ENCODE assay signal across 51 mouse cellular contexts in genomic region chr17:37276573-37276972, GRCm38 (mm10). TPM values are rescaled to one million over a fixed set of nuclear protein-coding genes. Genes with fewer than 3 reads are reported as not detected.
"Had no signal": no experiment of that assay in that cellular context is flagged by ENCODE, and none has a peak within 500 bp of the region (broad histone marks: within the 10 kb centered on the region; RNA-seq: fewer than 3 reads in every experiment).

No protein-coding gene starts in this region.

- H3K36me3 ChIP-seq: heart, embryonic 10.5 days; heart, embryonic 12.5 days; heart, embryonic 13.5 days; heart, embryonic 15.5 days; hindbrain, embryonic 10.5 days; hindbrain, embryonic 12.5 days; hindbrain, embryonic 13.5 days; hindbrain, embryonic 15.5 days; intestine, embryonic 15.5 days; kidney, embryonic 15.5 days had no signal

- H3K9ac ChIP-seq: heart, embryonic 12.5 days; heart, embryonic 13.5 days; heart, embryonic 15.5 days; hindbrain, embryonic 12.5 days; hindbrain, embryonic 13.5 days; hindbrain, embryonic 14.5 days; hindbrain, embryonic 15.5 days; intestine, embryonic 15.5 days; kidney, embryonic 15.5 days had no signal

- H3K4me3 ChIP-seq: heart, embryonic 10.5 days; heart, embryonic 12.5 days; heart, embryonic 13.5 days; heart, embryonic 15.5 days; hindbrain, embryonic 10.5 days; hindbrain, embryonic 12.5 days; hindbrain, embryonic 13.5 days; hindbrain, embryonic 15.5 days; intestine, embryonic 15.5 days; kidney, embryonic 15.5 days; layer of hippocampus, adult 2 months had no signal

- DNase-seq: heart, postnatal 10 days; heart, postnatal 14 days; heart, postnatal 36 days; heart, postnatal 4 days; kidney, adult 11 months; kidney, adult 18-20 months; kidney, adult 2 months; kidney, adult 8-10 months; kidney, adult 9 months; kidney, postnatal 10 days; kidney, postnatal 14 days; kidney, postnatal 25 days; kidney, postnatal 36 days; kidney, postnatal 4 days; layer of hippocampus, adult 9-11 months; layer of hippocampus, postnatal 36 days had no signal

- H3K4me2 ChIP-seq: heart, embryonic 11.5 days; heart, embryonic 12.5 days; heart, embryonic 13.5 days; heart, embryonic 15.5 days; hindbrain, embryonic 12.5 days; hindbrain, embryonic 13.5 days; hindbrain, embryonic 14.5 days; hindbrain, embryonic 15.5 days; intestine, embryonic 15.5 days; kidney, embryonic 15.5 days had no signal

- H3K9me3 ChIP-seq: heart, embryonic 10.5 days; heart, embryonic 12.5 days; heart, embryonic 13.5 days; heart, embryonic 15.5 days; hindbrain, embryonic 12.5 days; hindbrain, embryonic 13.5 days; hindbrain, embryonic 15.5 days; intestine, embryonic 15.5 days; kidney, embryonic 15.5 days had no signal

- H3K4me1 ChIP-seq: heart, embryonic 10.5 days; heart, embryonic 12.5 days; heart, embryonic 13.5 days; heart, embryonic 15.5 days; hindbrain, embryonic 10.5 days; hindbrain, embryonic 12.5 days; hindbrain, embryonic 13.5 days; hindbrain, embryonic 15.5 days; intestine, embryonic 15.5 days; kidney, embryonic 15.5 days had no signal

- H3K27ac ChIP-seq: heart, embryonic 10.5 days; heart, embryonic 13.5 days; heart, embryonic 15.5 days; hindbrain, embryonic 10.5 days; hindbrain, embryonic 12.5 days; hindbrain, embryonic 13.5 days; hindbrain, embryonic 14.5 days; hindbrain, embryonic 15.5 days; hindbrain, postnatal 0 days; intestine, embryonic 15.5 days; kidney, embryonic 15.5 days; kidney, postnatal 0 days; layer of hippocampus, adult 2 months had no signal

- ATAC-seq: hindbrain, embryonic 16.5 days; hindbrain, postnatal 0 days; inflammation-experienced regulatory T-cells, adult 6 months; intestine, embryonic 15.5 days; intestine, embryonic 16.5 days; intestine, postnatal 0 days had no signal

- H3K27me3 ChIP-seq: heart, embryonic 12.5 days; heart, embryonic 13.5 days; heart, embryonic 15.5 days; hindbrain, embryonic 12.5 days; hindbrain, embryonic 13.5 days; hindbrain, embryonic 15.5 days; intestine, embryonic 15.5 days; kidney, embryonic 15.5 days had no signal

RNA-seq across cellular contexts. Expression of gene Olfr99, which starts 6.7 kb away (rescaled TPM):
- total RNA-seq: heart, postnatal 10 days; heart, postnatal 14 days; heart, postnatal 25 days; heart, postnatal 36 days; heart, postnatal 4 days; hematopoietic stem cell, adult 5-6 weeks; hindbrain, postnatal 0 days; layer of hippocampus, adult 18-20 months; layer of hippocampus, adult 2 months; layer of hippocampus, adult 8-10 months; layer of hippocampus, postnatal 10 days; layer of hippocampus, postnatal 14 days; layer of hippocampus, postnatal 25 days; layer of hippocampus, postnatal 36 days; left cerebral cortex, adult 18-20 months had no signal
- polyA plus RNA-seq: heart, embryonic 11.5 days; heart, embryonic 12.5 days; heart, embryonic 13.5 days; heart, embryonic 14.5 days; heart, embryonic 15.5 days; heart, embryonic 16.5 days; heart, postnatal 0 days; hindbrain, embryonic 10.5 days; hindbrain, embryonic 11.5 days; hindbrain, embryonic 12.5 days; hindbrain, embryonic 13.5 days; hindbrain, embryonic 14.5 days; hindbrain, embryonic 15.5 days; hindbrain, embryonic 16.5 days; hindbrain, postnatal 0 days; intestine, embryonic 14.5 days; kidney, adult 2 months; kidney, embryonic 14.5 days; kidney, embryonic 15.5 days; kidney, embryonic 16.5 days; kidney, postnatal 0 days; large intestine, adult 2 months had no signal

RNA-seq across cellular contexts. Expression of gene Olfr98, which starts 13.0 kb away (rescaled TPM):
- total RNA-seq: heart, postnatal 10 days; heart, postnatal 14 days; heart, postnatal 25 days; heart, postnatal 36 days; heart, postnatal 4 days; hematopoietic stem cell, adult 5-6 weeks; hindbrain, postnatal 0 days; layer of hippocampus, adult 18-20 months; layer of hippocampus, adult 2 months; layer of hippocampus, adult 8-10 months; layer of hippocampus, postnatal 10 days; layer of hippocampus, postnatal 14 days; layer of hippocampus, postnatal 25 days; layer of hippocampus, postnatal 36 days; left cerebral cortex, adult 18-20 months had no signal
- polyA plus RNA-seq: heart, embryonic 10.5 days; heart, embryonic 11.5 days; heart, embryonic 12.5 days; heart, embryonic 13.5 days; heart, embryonic 14.5 days; heart, embryonic 15.5 days; heart, embryonic 16.5 days; heart, postnatal 0 days; hindbrain, embryonic 10.5 days; hindbrain, embryonic 11.5 days; hindbrain, embryonic 12.5 days; hindbrain, embryonic 13.5 days; hindbrain, embryonic 14.5 days; hindbrain, embryonic 15.5 days; hindbrain, embryonic 16.5 days; hindbrain, postnatal 0 days; intestine, embryonic 14.5 days; intestine, embryonic 15.5 days; intestine, embryonic 16.5 days; intestine, postnatal 0 days; kidney, adult 2 months; kidney, embryonic 14.5 days; kidney, embryonic 15.5 days; kidney, embryonic 16.5 days; kidney, postnatal 0 days; large intestine, adult 2 months had no signal

RNA-seq across cellular contexts. Expression of gene Olfr101, which starts 27.5 kb away (rescaled TPM):
- total RNA-seq: heart, postnatal 10 days; heart, postnatal 14 days; heart, postnatal 25 days; heart, postnatal 36 days; heart, postnatal 4 days; hematopoietic stem cell, adult 5-6 weeks; hindbrain, postnatal 0 days; layer of hippocampus, adult 18-20 months; layer of hippocampus, adult 2 months; layer of hippocampus, adult 8-10 months; layer of hippocampus, postnatal 10 days; layer of hippocampus, postnatal 14 days; layer of hippocampus, postnatal 25 days; layer of hippocampus, postnatal 36 days; left cerebral cortex, adult 18-20 months had no signal
- polyA plus RNA-seq: heart, embryonic 10.5 days; heart, embryonic 11.5 days; heart, embryonic 12.5 days; heart, embryonic 13.5 days; heart, embryonic 14.5 days; heart, embryonic 15.5 days; heart, embryonic 16.5 days; heart, postnatal 0 days; hindbrain, embryonic 10.5 days; hindbrain, embryonic 11.5 days; hindbrain, embryonic 12.5 days; hindbrain, embryonic 13.5 days; hindbrain, embryonic 14.5 days; hindbrain, embryonic 15.5 days; hindbrain, embryonic 16.5 days; hindbrain, postnatal 0 days; intestine, embryonic 14.5 days; intestine, embryonic 15.5 days; intestine, embryonic 16.5 days; intestine, postnatal 0 days; kidney, adult 2 months; kidney, embryonic 14.5 days; kidney, embryonic 15.5 days; kidney, embryonic 16.5 days; kidney, postnatal 0 days; large intestine, adult 2 months had no signal

RNA-seq across cellular contexts. Expression of gene Olfr97, which starts 39.4 kb away (rescaled TPM):
- total RNA-seq: heart, postnatal 10 days; heart, postnatal 14 days; heart, postnatal 25 days; heart, postnatal 36 days; heart, postnatal 4 days; hematopoietic stem cell, adult 5-6 weeks; hindbrain, postnatal 0 days; layer of hippocampus, adult 18-20 months; layer of hippocampus, adult 2 months; layer of hippocampus, adult 8-10 months; layer of hippocampus, postnatal 10 days; layer of hippocampus, postnatal 14 days; layer of hippocampus, postnatal 25 days; layer of hippocampus, postnatal 36 days; left cerebral cortex, adult 18-20 months had no signal
- polyA plus RNA-seq: heart, embryonic 10.5 days; heart, embryonic 11.5 days; heart, embryonic 12.5 days; heart, embryonic 13.5 days; heart, embryonic 14.5 days; heart, embryonic 15.5 days; heart, embryonic 16.5 days; heart, postnatal 0 days; hindbrain, embryonic 10.5 days; hindbrain, embryonic 11.5 days; hindbrain, embryonic 12.5 days; hindbrain, embryonic 13.5 days; hindbrain, embryonic 14.5 days; hindbrain, embryonic 15.5 days; hindbrain, embryonic 16.5 days; hindbrain, postnatal 0 days; inflammation-experienced regulatory T-cells, adult 6 months; intestine, embryonic 14.5 days; intestine, embryonic 15.5 days; intestine, embryonic 16.5 days; intestine, postnatal 0 days; kidney, adult 2 months; kidney, embryonic 14.5 days; kidney, embryonic 15.5 days; kidney, embryonic 16.5 days; kidney, postnatal 0 days; large intestine, adult 2 months had no signal
